Mouse (Mus musculus): ENCODE measurements around the gene Amy1. TPM values are rescaled to one million over a fixed set of nuclear protein-coding genes. Genes with fewer than 3 reads are reported as not detected.
"Not testable (repeated sequence)": the region's sequence is repeated elsewhere in the genome, so short reads cannot be mapped to it uniquely, and the experiment has no call there.

Gene Amy1
- polyA plus RNA-seq (2015; fragmentation: Nextera tagmentation; extraction: Ambion mirVana), result 3.4 and 7.9 TPM in 2 replicates

DNA sequence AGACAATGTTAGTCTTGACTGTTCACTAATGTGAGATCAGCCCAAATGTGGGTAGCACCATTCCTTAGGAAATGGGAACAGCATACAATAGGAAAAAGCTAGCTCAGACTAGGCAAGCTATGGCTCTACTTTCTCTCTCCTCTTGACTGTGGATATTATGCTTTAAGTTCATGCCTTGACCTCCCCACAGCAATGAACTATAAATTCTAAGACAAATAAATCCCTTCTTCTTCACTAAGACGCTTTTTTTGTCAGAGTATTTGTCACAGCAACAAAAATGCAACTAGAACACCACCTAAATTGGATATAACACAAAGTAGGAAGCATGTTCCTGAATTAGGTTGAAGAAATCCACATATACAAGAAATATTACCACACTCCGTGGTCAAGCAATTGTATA, at the start of gene Amy1:
Gene Amy1 (minus strand): TSS at position 101 of the 400 bp plus-strand sequence.
- ATAC-seq (ENCODE audit: insufficient read depth, low FRiP score), result no peak
- H3K36me3 ChIP-seq (ENCODE audit: control insufficient read depth, insufficient read depth, low read length), result peaks cover 6% of the 10 kb centered on the region; the same call in 1 of the 2 replicates
- H3K9ac ChIP-seq (ENCODE audit: low read length), result no peak within 1 kb of the TSS
- 87% methylated on average over 2 of the region's 2 CpGs for WGBS
- H3K9me3 ChIP-seq (replicated peaks; ENCODE audit: control insufficient read depth, low read length), result no peaks in the 10 kb centered on the region
- no peak within 1 kb of the TSS for H3K27ac ChIP-seq (ENCODE audit: low read length)
- no peak within 1 kb of the TSS for H3K4me2 ChIP-seq (ENCODE audit: low read depth, low read length)
- H3K4me1 ChIP-seq (ENCODE audit: control insufficient read depth, insufficient read depth, low read length), result no peaks in the 10 kb centered on the region
- H3K4me3 ChIP-seq (replicated peaks; ENCODE audit: low read length), result no peak within 1 kb of the TSS
- H3K27me3 ChIP-seq (ENCODE audit: control insufficient read depth, insufficient read depth, low read length), result no peaks in the 10 kb centered on the region

DNA sequence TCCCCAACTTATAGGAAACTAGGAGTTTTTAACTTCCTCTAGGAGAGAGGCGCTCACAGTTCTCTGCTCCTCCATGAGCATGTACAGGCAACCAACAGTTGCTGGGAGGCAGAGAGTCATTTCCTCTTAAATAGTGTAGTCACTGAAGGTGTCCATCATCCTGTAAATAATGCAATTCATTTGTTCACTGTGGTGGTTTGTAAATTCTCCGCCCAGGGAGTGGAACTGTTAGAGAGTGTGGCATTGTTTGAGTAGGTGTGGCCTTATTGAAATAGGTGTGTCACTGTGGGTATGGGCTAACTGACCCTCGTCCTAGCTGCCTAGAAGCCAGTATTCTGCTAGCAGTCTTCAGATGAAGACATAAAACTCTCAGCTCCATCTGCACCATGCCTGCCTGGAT, 47.8 kb upstream of the Amy1 start:
- H3K27ac ChIP-seq (ENCODE audit: low read length), result no peak overlapping the region
- 60% methylated on average over 3 of the region's 3 CpGs for WGBS
- ATAC-seq (ENCODE audit: insufficient read depth, low FRiP score), result no peak
- H3K4me3 ChIP-seq (replicated peaks; ENCODE audit: low read length), result no peak overlapping the region
- H3K9me3 ChIP-seq (replicated peaks; ENCODE audit: control insufficient read depth, low read length), result no peaks in the 10 kb centered on the region; the same call in 1 of the 2 replicates
- no peak overlapping the region for H3K9ac ChIP-seq (ENCODE audit: low read length)
- no peaks in the 10 kb centered on the region for H3K36me3 ChIP-seq (ENCODE audit: control insufficient read depth, insufficient read depth, low read length)
- H3K27me3 ChIP-seq (ENCODE audit: control insufficient read depth, insufficient read depth, low read length), result no peaks in the 10 kb centered on the region
- no peak overlapping the region for H3K4me2 ChIP-seq (ENCODE audit: low read depth, low read length)
- H3K4me1 ChIP-seq (ENCODE audit: control insufficient read depth, insufficient read depth, low read length), result no peaks in the 10 kb centered on the region

- not testable (repeated sequence) for H3K9ac ChIP-seq (ENCODE audit: low read length); H3K27me3 ChIP-seq (ENCODE audit: control insufficient read depth, insufficient read depth, low read length); H3K4me2 ChIP-seq (ENCODE audit: low read depth, low read length); H3K4me3 ChIP-seq (replicated peaks; ENCODE audit: low read length); H3K27ac ChIP-seq (ENCODE audit: low read length); H3K36me3 ChIP-seq (ENCODE audit: control insufficient read depth, insufficient read depth, low read length); H3K4me1 ChIP-seq (ENCODE audit: control insufficient read depth, insufficient read depth, low read length); H3K9me3 ChIP-seq (replicated peaks; ENCODE audit: control insufficient read depth, low read length); ATAC-seq (ENCODE audit: insufficient read depth, low FRiP score)
- WGBS, result 34% methylated on average over 3 of the region's 3 CpGs
Observed at GRCm38 (mm10) chr3:113651386-113651785, 44.9 kb upstream of the Amy1 start.

GRCm38 (mm10) chr3:113639545-113639944, 33.0 kb upstream of the Amy1 start:
- Histone ChIP-seq H3K4me1 (ENCODE audit: control insufficient read depth, insufficient read depth, low read length) (no peaks in the 10 kb centered on the region), H3K4me2 (ENCODE audit: low read depth, low read length) (no peak overlapping the region), H3K27me3 (ENCODE audit: control insufficient read depth, insufficient read depth, low read length) (no peaks in the 10 kb centered on the region), H3K27ac (ENCODE audit: low read length) (no peak overlapping the region), H3K9me3 (replicated peaks; ENCODE audit: control insufficient read depth, low read length) (no peaks in the 10 kb centered on the region), H3K36me3 (ENCODE audit: control insufficient read depth, insufficient read depth, low read length) (no peaks in the 10 kb centered on the region), H3K9ac (ENCODE audit: low read length) (no peak overlapping the region), H3K4me3 (replicated peaks; ENCODE audit: low read length) (no peak overlapping the region)
- no peak for ATAC-seq (ENCODE audit: insufficient read depth, low FRiP score)
- 54% methylated on average over 1 of the region's 1 CpGs for WGBS

GRCm38 (mm10) chr3:113634220-113634619, 27.7 kb upstream of the Amy1 start:
- no peaks in the 10 kb centered on the region for H3K9me3 ChIP-seq (replicated peaks; ENCODE audit: control insufficient read depth, low read length)
- no peak overlapping the region for H3K4me2 ChIP-seq (ENCODE audit: low read depth, low read length)
- no peak overlapping the region for H3K9ac ChIP-seq (ENCODE audit: low read length)
- H3K27me3 ChIP-seq (ENCODE audit: control insufficient read depth, insufficient read depth, low read length), result no peaks in the 10 kb centered on the region
- no peaks in the 10 kb centered on the region for H3K36me3 ChIP-seq (ENCODE audit: control insufficient read depth, insufficient read depth, low read length)
- H3K27ac ChIP-seq (ENCODE audit: low read length), result no peak overlapping the region
- no peak for ATAC-seq (ENCODE audit: insufficient read depth, low FRiP score)
- no peak overlapping the region for H3K4me3 ChIP-seq (replicated peaks; ENCODE audit: low read length)
- peaks cover 4% of the 10 kb centered on the region for H3K4me1 ChIP-seq (ENCODE audit: control insufficient read depth, insufficient read depth, low read length)

GRCm38 (mm10) chr3:113631611-113632010, 25.1 kb upstream of the Amy1 start:
- peaks cover 4% of the 10 kb centered on the region for H3K4me1 ChIP-seq (ENCODE audit: control insufficient read depth, insufficient read depth, low read length)
- H3K36me3 ChIP-seq (ENCODE audit: control insufficient read depth, insufficient read depth, low read length), result no peaks in the 10 kb centered on the region
- H3K27ac ChIP-seq (ENCODE audit: low read length), result no peak overlapping the region
- no peaks in the 10 kb centered on the region for H3K27me3 ChIP-seq (ENCODE audit: control insufficient read depth, insufficient read depth, low read length)
- H3K9ac ChIP-seq (ENCODE audit: low read length), result no peak overlapping the region
- H3K4me3 ChIP-seq (replicated peaks; ENCODE audit: low read length), result no peak overlapping the region
- ATAC-seq (ENCODE audit: insufficient read depth, low FRiP score), result no peak
- no peaks in the 10 kb centered on the region for H3K9me3 ChIP-seq (replicated peaks; ENCODE audit: control insufficient read depth, low read length)
- H3K4me2 ChIP-seq (ENCODE audit: low read depth, low read length), result no peak overlapping the region

- ATAC-seq (ENCODE audit: insufficient read depth, low FRiP score), result no peak
- H3K36me3 ChIP-seq (ENCODE audit: control insufficient read depth, insufficient read depth, low read length), result no peaks in the 10 kb centered on the region
- H3K9me3 ChIP-seq (replicated peaks; ENCODE audit: control insufficient read depth, low read length), result no peaks in the 10 kb centered on the region
- H3K4me1 ChIP-seq (ENCODE audit: control insufficient read depth, insufficient read depth, low read length), result peaks cover 4% of the 10 kb centered on the region
- peak overlapping the region; percentile 100 for H3K27ac ChIP-seq (ENCODE audit: low read length)
- WGBS, result 4% methylated on average over 13 of the region's 13 CpGs
- peak overlapping the region; percentile 84 for H3K4me2 ChIP-seq (ENCODE audit: low read depth, low read length)
- peak overlapping the region; percentile 95 for H3K9ac ChIP-seq (ENCODE audit: low read length)
- H3K27me3 ChIP-seq (ENCODE audit: control insufficient read depth, insufficient read depth, low read length), result no peaks in the 10 kb centered on the region
- H3K4me3 ChIP-seq (replicated peaks; ENCODE audit: low read length), result peak overlapping the region; percentile 89
Observed at GRCm38 (mm10) chr3:113630564-113630963, 24.1 kb upstream of the Amy1 start.

- peak; percentile 99 for ATAC-seq (ENCODE audit: insufficient read depth, low FRiP score)
- H3K4me3 ChIP-seq (replicated peaks; ENCODE audit: low read length), result peak within 1 kb of the TSS; percentile 89
- under 1% methylated on average over 70 of the region's 70 CpGs for WGBS
- peak within 1 kb of the TSS; percentile 95 for H3K9ac ChIP-seq (ENCODE audit: low read length)
- peaks cover 4% of the 10 kb centered on the region for H3K4me1 ChIP-seq (ENCODE audit: control insufficient read depth, insufficient read depth, low read length)
- H3K27ac ChIP-seq (ENCODE audit: low read length), result peak within 1 kb of the TSS; percentile 100
- no peaks in the 10 kb centered on the region for H3K27me3 ChIP-seq (ENCODE audit: control insufficient read depth, insufficient read depth, low read length)
- H3K36me3 ChIP-seq (ENCODE audit: control insufficient read depth, insufficient read depth, low read length), result no peaks in the 10 kb centered on the region
- peak within 1 kb of the TSS; percentile 84 for H3K4me2 ChIP-seq (ENCODE audit: low read depth, low read length)
- H3K9me3 ChIP-seq (replicated peaks; ENCODE audit: control insufficient read depth, low read length), result no peaks in the 10 kb centered on the region
Observed at GRCm38 (mm10) chr3:113629606-113630359, 23.3 kb upstream of the Amy1 start, which contains the start of gene Rnpc3. TSS of gene Rnpc3 (minus strand) at chr3:113630149.

DNA sequence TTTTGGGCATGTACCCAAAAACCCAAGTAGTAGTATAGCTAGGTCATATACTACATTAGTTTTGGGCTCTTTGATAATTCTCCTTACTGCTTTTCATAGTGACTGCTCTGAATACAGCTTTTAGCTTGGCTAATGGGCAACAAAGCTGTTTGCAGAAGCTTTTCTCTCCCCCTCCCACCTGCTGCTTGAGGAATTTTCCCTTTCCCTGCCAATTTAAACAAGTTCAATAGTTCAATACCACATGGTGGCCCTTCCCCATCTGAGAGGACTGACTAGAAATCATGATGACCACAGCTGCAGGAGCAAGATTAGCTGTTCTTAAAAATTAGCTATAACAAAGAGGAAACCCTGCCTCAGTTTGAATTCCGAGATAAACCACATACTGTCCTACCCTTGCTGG, 15.7 kb downstream of the Amy1 start:
- Histone ChIP-seq H3K4me2 (ENCODE audit: low read depth, low read length) (no peak overlapping the region), H3K4me1 (ENCODE audit: control insufficient read depth, insufficient read depth, low read length) (no peaks in the 10 kb centered on the region), H3K4me3 (replicated peaks; ENCODE audit: low read length) (no peak overlapping the region), H3K9ac (ENCODE audit: low read length) (no peak overlapping the region), H3K27me3 (ENCODE audit: control insufficient read depth, insufficient read depth, low read length) (no peaks in the 10 kb centered on the region), H3K9me3 (replicated peaks; ENCODE audit: control insufficient read depth, low read length) (no peaks in the 10 kb centered on the region), H3K36me3 (ENCODE audit: control insufficient read depth, insufficient read depth, low read length) (no peaks in the 10 kb centered on the region), H3K27ac (ENCODE audit: low read length) (no peak overlapping the region)
- WGBS, result 77% methylated on average over 1 of the region's 1 CpGs
- ATAC-seq (ENCODE audit: insufficient read depth, low FRiP score), result no peak

All from stomach, embryonic 16.5 days (tissue).